Comparison of ENCODE assay signal across 8 mouse cellular contexts in genomic region chr14:53541640-53542039, GRCm38 (mm10).
DNase-seq lines count a peak whose midpoint lies in the region; ATAC-seq and TF ChIP-seq lines count a peak whose summit lies in the region.
"Not testable (repeated sequence)": the region's sequence is repeated elsewhere in the genome, so short reads cannot be mapped to it uniquely, and the experiment has no call there.

No protein-coding gene starts in this region.

- not testable (repeated sequence) for H3K27me3 ChIP-seq in forebrain, embryonic 11.5 days (ENCODE audit: control insufficient read depth, insufficient read depth, low read length); kidney, adult 2 months (replicated peaks; ENCODE audit: control insufficient read depth, insufficient read depth, low read length); liver, embryonic 14.5 days (ENCODE audit: control insufficient read depth, insufficient read depth, low read length); neural tube, embryonic 11.5 days (ENCODE audit: control insufficient read depth, insufficient read depth, low read length)

- not testable (repeated sequence) for H3K9ac ChIP-seq in forebrain, embryonic 11.5 days (ENCODE audit: low read length); liver, embryonic 14.5 days (replicated peaks); neural tube, embryonic 11.5 days (ENCODE audit: low read length)

- not testable (repeated sequence) for H3K27ac ChIP-seq in forebrain, embryonic 11.5 days (ENCODE audit: low read depth, low read length); kidney, adult 2 months (ENCODE audit: insufficient read depth, low read depth, low read length); liver, embryonic 14.5 days; neural tube, embryonic 11.5 days (ENCODE audit: low read depth, low read length)

- WGBS in forebrain, embryonic 11.5 days = 60% methylated on average over 2 of the region's 2 CpGs
- WGBS in kidney, adult 2 months = 52% methylated on average over 2 of the region's 2 CpGs
- WGBS in liver, embryonic 14.5 days (ENCODE audit: insufficient replicate concordance) = 13% methylated on average over 2 of the region's 2 CpGs
- WGBS in neural tube, embryonic 11.5 days = 56% methylated on average over 2 of the region's 2 CpGs

- not testable (repeated sequence) for H3K4me1 ChIP-seq in forebrain, embryonic 11.5 days (replicated peaks; ENCODE audit: control insufficient read depth, insufficient read depth, low read length); kidney, adult 2 months (ENCODE audit: control insufficient read depth, insufficient read depth, low read length); liver, embryonic 14.5 days (replicated peaks; ENCODE audit: control insufficient read depth in 2 of 2, insufficient read depth in 2 of 2, low read length in 1 of 2); neural tube, embryonic 11.5 days (ENCODE audit: control insufficient read depth, insufficient read depth, low read length)

- not testable (repeated sequence) for ATAC-seq in forebrain, embryonic 11.5 days (replicated peaks; ENCODE audit: low FRiP score); liver, embryonic 14.5 days (ENCODE audit: insufficient read depth); neural tube, embryonic 11.5 days (ENCODE audit: insufficient read depth, low FRiP score, low TSS enrichment)

- not testable (repeated sequence) for TF ChIP-seq POLR2A in kidney, adult 2 months (IDR thresholded peaks at IDR 0.05; ENCODE audit: low read depth, low read length)

- not testable (repeated sequence) for H3K4me2 ChIP-seq in forebrain, embryonic 11.5 days (ENCODE audit: low read depth, low read length, severe bottlenecking); liver, embryonic 14.5 days (ENCODE audit: low read depth); neural tube, embryonic 11.5 days (ENCODE audit: low read depth)

- TF ChIP-seq CTCF in kidney, adult 2 months (conservative IDR thresholded peaks at IDR 0.05; ENCODE audit: insufficient read depth, insufficient read length, low read depth, low read length) = peak; percentile 38; the same call in 1 of the 2 replicates
- peak; percentile 64 for TF ChIP-seq CTCF in liver, embryonic 14.5 days (IDR thresholded peaks at IDR 0.05; ENCODE audit: low read depth)

- H3K36me3 ChIP-seq in forebrain, embryonic 11.5 days (ENCODE audit: control insufficient read depth, insufficient read depth, low read length); kidney, adult 2 months (ENCODE audit: control insufficient read depth, insufficient read depth, low read length); liver, embryonic 14.5 days (replicated peaks; ENCODE audit: control insufficient read depth, insufficient read depth, low read depth); neural tube, embryonic 11.5 days (ENCODE audit: control insufficient read depth, insufficient read depth, low read length): not testable (repeated sequence)

- peak; percentile 70 for DNase-seq in 416B (ENCODE audit: low read depth)
- peak; percentile 6 for DNase-seq in Muller cell, postnatal 12 days (ENCODE audit: inconsistent ontology term)
- DNase-seq in brain, adult 2 months (ENCODE audit: low read depth, low spot score) = peak; percentile 21
- DNase-seq in forebrain, embryonic 11.5 days (ENCODE audit: low spot score) = peak; percentile 47
- peak; percentile 8 for DNase-seq in kidney, adult 2 months
- peak in 2 of 3 experiments; percentile 9 to 12 for DNase-seq in liver, embryonic 14.5 days (ENCODE audit: low read depth in 3 of 3, low spot score in 3 of 3)
- DNase-seq in neural tube, embryonic 11.5 days (ENCODE audit: low spot score) = peak; percentile 9
- peak; percentile 51 to 80 for DNase-seq in thymus, postnatal 10 days (ENCODE audit: low spot score in 2 of 2)

- not testable (repeated sequence) for H3K9me3 ChIP-seq in forebrain, embryonic 11.5 days (ENCODE audit: control insufficient read depth, low read length); liver, embryonic 14.5 days (ENCODE audit: control insufficient read depth, low read length); neural tube, embryonic 11.5 days (ENCODE audit: control insufficient read depth, low read length)

- H3K4me3 ChIP-seq in forebrain, embryonic 11.5 days (ENCODE audit: low read depth, low read length); kidney, adult 2 months (ENCODE audit: insufficient read depth, low read depth, low read length); liver, embryonic 14.5 days (ENCODE audit: insufficient read depth in 1 of 2, low read depth in 2 of 2, low read length in 2 of 2); neural tube, embryonic 11.5 days (ENCODE audit: low read depth, low read length): not testable (repeated sequence)

- TF ChIP-seq EP300 in liver, embryonic 14.5 days (IDR thresholded peaks at IDR 0.05; ENCODE audit: low read depth) = not testable (repeated sequence)

Comparison
In these comparisons a context has a peak if more than half of its experiments do, and no peak if none do; other contexts are left out.
1. DNase-seq: peak in every context shown above with its lines; median percentile 70 in 416B; 66 in thymus, postnatal 10 days; 47 in forebrain, embryonic 11.5 days; 21 in brain, adult 2 months; 10 in liver, embryonic 14.5 days; 9 in neural tube, embryonic 11.5 days; 8 in kidney, adult 2 months; 6 in Muller cell, postnatal 12 days.